Mouse (Mus musculus): Measurements from ENCODE around the gene Arhgap10. TPM values are rescaled to one million over a fixed set of nuclear protein-coding genes. Genes with fewer than 3 reads are reported as not detected.

Arhgap10 gene
- polyA plus RNA-seq, 1 experiment from 2014 or later = 11.4 TPM

GRCm38 (mm10) chr8:77491231-77491923, 26.4 kb downstream of the Arhgap10 start:
- Histone ChIP-seq H3K4me1 (no peaks in the 10 kb centered on the region; the same call in 1 of the 2 replicates), H3K27me3 (no peaks in the 10 kb centered on the region), H3K27ac (no peak overlapping the region), H3K9me3 (no peaks in the 10 kb centered on the region), H3K9ac (no peak overlapping the region), H3K4me2 (no peak overlapping the region), H3K36me3 (replicated peaks) (no peaks in the 10 kb centered on the region), H3K4me3 (replicated peaks) (no peak overlapping the region)
- ATAC-seq (ENCODE audit: low FRiP score) = no peak
- 91% methylated on average over 10 of the region's 10 CpGs for WGBS

GRCm38 (mm10) chr8:77490095-77490781, 27.5 kb downstream of the Arhgap10 start:
- H3K9ac ChIP-seq = no peak overlapping the region
- no peaks in the 10 kb centered on the region for H3K36me3 ChIP-seq (replicated peaks)
- no peak overlapping the region for H3K4me2 ChIP-seq
- H3K27ac ChIP-seq = no peak overlapping the region
- ATAC-seq (ENCODE audit: low FRiP score) = no peak
- WGBS = 73% methylated on average over 4 of the region's 4 CpGs
- H3K27me3 ChIP-seq = no peaks in the 10 kb centered on the region
- H3K9me3 ChIP-seq = no peaks in the 10 kb centered on the region
- no peak overlapping the region for H3K4me3 ChIP-seq (replicated peaks)
- no peaks in the 10 kb centered on the region; the same call in 1 of the 2 replicates for H3K4me1 ChIP-seq

- ATAC-seq (ENCODE audit: low FRiP score) = no peak
- no peaks in the 10 kb centered on the region; the same call in 1 of the 2 replicates for H3K4me1 ChIP-seq
- H3K36me3 ChIP-seq (replicated peaks) = no peaks in the 10 kb centered on the region
- no peak overlapping the region for H3K9ac ChIP-seq
- H3K27me3 ChIP-seq = no peaks in the 10 kb centered on the region
- 89% methylated on average over 6 of the region's 6 CpGs for WGBS
- H3K9me3 ChIP-seq = no peaks in the 10 kb centered on the region
- no peak overlapping the region for H3K4me2 ChIP-seq
- H3K27ac ChIP-seq = no peak overlapping the region
- no peak overlapping the region for H3K4me3 ChIP-seq (replicated peaks)
Measured at GRCm38 (mm10) chr8:77489235-77489634, 28.5 kb downstream of the Arhgap10 start.

GRCm38 (mm10) chr8:77488215-77488606, 29.5 kb downstream of the Arhgap10 start:
- Histone ChIP-seq H3K4me1 (no peaks in the 10 kb centered on the region; the same call in 1 of the 2 replicates), H3K4me2 (no peak overlapping the region), H3K4me3 (replicated peaks) (no peak overlapping the region), H3K36me3 (replicated peaks) (no peaks in the 10 kb centered on the region), H3K27ac (no peak overlapping the region), H3K27me3 (no peaks in the 10 kb centered on the region), H3K9ac (no peak overlapping the region), H3K9me3 (no peaks in the 10 kb centered on the region)
- no peak for ATAC-seq (ENCODE audit: low FRiP score)
- 73% methylated on average over 4 of the region's 4 CpGs for WGBS

GRCm38 (mm10) chr8:77487590-77488214, 30.1 kb downstream of the Arhgap10 start:
- no peak for ATAC-seq (ENCODE audit: low FRiP score)

GRCm38 (mm10) chr8:77486749-77487148, 31.0 kb downstream of the Arhgap10 start:
- no peak for ATAC-seq (ENCODE audit: low FRiP score)
- Histone ChIP-seq H3K4me2 (no peak overlapping the region), H3K9ac (no peak overlapping the region), H3K9me3 (no peaks in the 10 kb centered on the region), H3K36me3 (replicated peaks) (no peaks in the 10 kb centered on the region), H3K4me1 (no peaks in the 10 kb centered on the region; the same call in 1 of the 2 replicates), H3K27me3 (no peaks in the 10 kb centered on the region), H3K27ac (no peak overlapping the region), H3K4me3 (replicated peaks) (no peak overlapping the region)
- 89% methylated on average over 2 of the region's 2 CpGs for WGBS

More at GRCm38 (mm10) chr8:77487590-77488214, 30.1 kb downstream of the Arhgap10 start:
- H3K4me3 ChIP-seq (replicated peaks) = no peak overlapping the region
- H3K9ac ChIP-seq = no peak overlapping the region
- no peaks in the 10 kb centered on the region for H3K36me3 ChIP-seq (replicated peaks)
- no peaks in the 10 kb centered on the region for H3K27me3 ChIP-seq
- 91% methylated on average over 10 of the region's 10 CpGs for WGBS
- H3K4me1 ChIP-seq = no peaks in the 10 kb centered on the region; the same call in 1 of the 2 replicates
- no peaks in the 10 kb centered on the region for H3K9me3 ChIP-seq
- no peak overlapping the region for H3K4me2 ChIP-seq
- H3K27ac ChIP-seq = no peak overlapping the region

- ATAC-seq (ENCODE audit: low FRiP score) = no peak
- H3K4me2 ChIP-seq = no peak overlapping the region
- no peaks in the 10 kb centered on the region for H3K9me3 ChIP-seq
- no peaks in the 10 kb centered on the region for H3K36me3 ChIP-seq (replicated peaks)
- no peak overlapping the region for H3K4me3 ChIP-seq (replicated peaks)
- H3K4me1 ChIP-seq = no peaks in the 10 kb centered on the region; the same call in 1 of the 2 replicates
- 72% methylated on average over 5 of the region's 5 CpGs for WGBS
- H3K9ac ChIP-seq = no peak overlapping the region
- no peak overlapping the region for H3K27ac ChIP-seq
- no peaks in the 10 kb centered on the region for H3K27me3 ChIP-seq
Measured at GRCm38 (mm10) chr8:77484817-77485216, 32.9 kb downstream of the Arhgap10 start.

- no peaks in the 10 kb centered on the region for H3K27me3 ChIP-seq
- WGBS = 62% methylated on average over 7 of the region's 7 CpGs
- no peaks in the 10 kb centered on the region; the same call in 1 of the 2 replicates for H3K4me1 ChIP-seq
- H3K9me3 ChIP-seq = no peaks in the 10 kb centered on the region
- no peaks in the 10 kb centered on the region for H3K36me3 ChIP-seq (replicated peaks)
- H3K4me2 ChIP-seq = no peak overlapping the region
- H3K4me3 ChIP-seq (replicated peaks) = no peak overlapping the region
- H3K27ac ChIP-seq = no peak overlapping the region
- no peak for ATAC-seq (ENCODE audit: low FRiP score)
- no peak overlapping the region for H3K9ac ChIP-seq
Measured at GRCm38 (mm10) chr8:77484266-77484665, 33.5 kb downstream of the Arhgap10 start.

GRCm38 (mm10) chr8:77483676-77484075, 34.1 kb downstream of the Arhgap10 start:
- Histone ChIP-seq H3K9ac (no peak overlapping the region), H3K4me1 (no peaks in the 10 kb centered on the region; the same call in 1 of the 2 replicates), H3K27ac (no peak overlapping the region), H3K9me3 (no peaks in the 10 kb centered on the region), H3K4me3 (replicated peaks) (no peak overlapping the region), H3K27me3 (no peaks in the 10 kb centered on the region), H3K36me3 (replicated peaks) (no peaks in the 10 kb centered on the region), H3K4me2 (no peak overlapping the region)
- ATAC-seq (ENCODE audit: low FRiP score) = no peak
- 94% methylated on average over 4 of the region's 4 CpGs for whole genome bisulfite sequencing

- H3K4me1 ChIP-seq = no peaks in the 10 kb centered on the region; the same call in 1 of the 2 replicates
Measured at GRCm38 (mm10) chr8:77481791-77482190, 36.0 kb downstream of the Arhgap10 start.

GRCm38 (mm10) chr8:77479995-77480394, 37.8 kb downstream of the Arhgap10 start:
- no peak overlapping the region for H3K27ac ChIP-seq
- no peak overlapping the region for H3K4me3 ChIP-seq (replicated peaks)
- ATAC-seq (ENCODE audit: low FRiP score) = no peak
- no peak overlapping the region for H3K4me2 ChIP-seq
- H3K27me3 ChIP-seq = no peaks in the 10 kb centered on the region
- no peaks in the 10 kb centered on the region; the same call in 1 of the 2 replicates for H3K4me1 ChIP-seq
- 83% methylated on average over 9 of the region's 9 CpGs for WGBS
- no peak overlapping the region for H3K9ac ChIP-seq
- no peaks in the 10 kb centered on the region for H3K36me3 ChIP-seq (replicated peaks)
- H3K9me3 ChIP-seq = no peaks in the 10 kb centered on the region

More at GRCm38 (mm10) chr8:77481791-77482190, 36.0 kb downstream of the Arhgap10 start:
- no peak for ATAC-seq (ENCODE audit: low FRiP score)
- Histone ChIP-seq H3K4me2 (no peak overlapping the region), H3K9me3 (no peaks in the 10 kb centered on the region), H3K9ac (no peak overlapping the region), H3K36me3 (replicated peaks) (no peaks in the 10 kb centered on the region), H3K4me3 (replicated peaks) (no peak overlapping the region), H3K27me3 (no peaks in the 10 kb centered on the region), H3K27ac (no peak overlapping the region)
- WGBS = 66% methylated on average over 6 of the region's 6 CpGs

GRCm38 (mm10) chr8:77478913-77479273, 38.9 kb downstream of the Arhgap10 start:
- Histone ChIP-seq H3K27ac (no peak overlapping the region), H3K9me3 (no peaks in the 10 kb centered on the region), H3K4me2 (no peak overlapping the region), H3K27me3 (no peaks in the 10 kb centered on the region), H3K9ac (no peak overlapping the region), H3K36me3 (replicated peaks) (no peaks in the 10 kb centered on the region), H3K4me1 (no peaks in the 10 kb centered on the region; the same call in 1 of the 2 replicates), H3K4me3 (replicated peaks) (no peak overlapping the region)
- no peak for ATAC-seq (ENCODE audit: low FRiP score)
- 46% methylated on average over 2 of the region's 2 CpGs for WGBS

All from forebrain, embryonic 12.5 days (tissue).